Mouse (Mus musculus): Measurements from ENCODE around the gene Gm17361.
"Not testable (repeated sequence)": the region's sequence is repeated elsewhere in the genome, so short reads cannot be mapped to it uniquely, and the experiment has no call there.

Gm17361 gene

DNA sequence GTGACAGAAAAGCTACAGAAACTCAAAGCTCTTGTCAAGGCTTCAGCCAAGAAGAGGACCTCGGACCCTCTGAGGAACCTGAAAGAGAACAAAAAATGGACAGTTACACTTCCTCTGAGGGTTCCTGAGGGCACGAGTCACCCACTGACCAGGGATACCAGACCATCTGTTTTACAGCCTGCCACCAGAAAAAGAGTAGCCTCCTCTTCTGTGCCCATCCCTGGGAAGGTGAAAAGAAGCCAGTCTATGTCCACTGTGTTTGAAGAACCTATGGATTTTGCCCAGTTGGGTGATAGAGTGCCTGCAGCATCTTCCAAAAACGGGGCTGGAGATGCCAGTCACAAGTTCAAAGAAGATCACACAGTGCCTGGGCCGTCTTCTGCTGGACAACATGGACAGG lies at the start of gene Gm17361:
TSS of gene Gm17361 (plus strand) at position 301 of the 400 bp plus-strand sequence.
- not testable (repeated sequence) for DNase-seq (ENCODE audit: low spot score)

All from layer of hippocampus, adult 11-12 months (tissue).